Mouse (Mus musculus): ENCODE results near the gene Upk3a.
"Not testable (repeated sequence)": the region's sequence is repeated elsewhere in the genome, so short reads cannot be mapped to it uniquely, and the experiment has no call there.

Upk3a gene

GRCm38 (mm10) chr15:85000984-85001982, 15.7 kb upstream of the Upk3a start:
- DNase-seq (ENCODE audit: low spot score), result peak; percentile 75

GRCm38 (mm10) chr15:85009666-85010065, 7.3 kb upstream of the Upk3a start:
- DNase-seq (ENCODE audit: low spot score), result no peak

GRCm38 (mm10) chr15:85011895-85012661, 4.9 kb upstream of the Upk3a start:
- DNase-seq (ENCODE audit: low spot score), result peak; percentile 67

GRCm38 (mm10) chr15:85012662-85013054, 4.3 kb upstream of the Upk3a start:
- peak; percentile 79 for DNase-seq (ENCODE audit: low spot score)

GRCm38 (mm10) chr15:85015771-85016170, 1.2 kb upstream of the Upk3a start:
- no peak for DNase-seq (ENCODE audit: low spot score)

GRCm38 (mm10) chr15:85022211-85022610, 5.3 kb downstream of the Upk3a start:
- no peak for DNase-seq (ENCODE audit: low spot score)

- no peak for DNase-seq (ENCODE audit: low spot score)
Observed at GRCm38 (mm10) chr15:85026197-85026596, 9.3 kb downstream of the Upk3a start.

- DNase-seq (ENCODE audit: low spot score), result no peak
Observed at GRCm38 (mm10) chr15:85027740-85028139, 10.8 kb downstream of the Upk3a start.

GRCm38 (mm10) chr15:85028648-85029047, 11.7 kb downstream of the Upk3a start, which contains the start of gene Fam118a:
TSS of gene Fam118a (plus strand) at chr15:85028948.
- not testable (repeated sequence) for DNase-seq (ENCODE audit: low spot score)

- not testable (repeated sequence) for DNase-seq (ENCODE audit: low spot score)
Observed at GRCm38 (mm10) chr15:85030643-85031042, 13.7 kb downstream of the Upk3a start.

- no peak for DNase-seq (ENCODE audit: low spot score)
Observed at GRCm38 (mm10) chr15:85031866-85032265, 14.9 kb downstream of the Upk3a start.

GRCm38 (mm10) chr15:85033916-85034315, 17.0 kb downstream of the Upk3a start:
- not testable (repeated sequence) for DNase-seq (ENCODE audit: low spot score)

GRCm38 (mm10) chr15:85036566-85037342, 19.8 kb downstream of the Upk3a start:
- peak; percentile 96 for DNase-seq (ENCODE audit: low spot score)

GRCm38 (mm10) chr15:85037343-85037690, 20.4 kb downstream of the Upk3a start:
- no peak for DNase-seq (ENCODE audit: low spot score)

GRCm38 (mm10) chr15:85041546-85042225, 24.7 kb downstream of the Upk3a start:
- no peak for DNase-seq (ENCODE audit: low spot score)

GRCm38 (mm10) chr15:85042361-85042954, 25.5 kb downstream of the Upk3a start:
- DNase-seq (ENCODE audit: low spot score), result peak; percentile 35

GRCm38 (mm10) chr15:85043116-85043515, 26.2 kb downstream of the Upk3a start:
- no peak for DNase-seq (ENCODE audit: low spot score)

- DNase-seq (ENCODE audit: low spot score), result no peak
Observed at GRCm38 (mm10) chr15:85043761-85044160, 26.8 kb downstream of the Upk3a start.

GRCm38 (mm10) chr15:85046230-85046950, 29.4 kb downstream of the Upk3a start:
- no peak for DNase-seq (ENCODE audit: low spot score)

GRCm38 (mm10) chr15:85047865-85048264, 30.9 kb downstream of the Upk3a start:
- no peak for DNase-seq (ENCODE audit: low spot score)
